Mouse (Mus musculus) thymus, postnatal 36 days (tissue): Measurements from ENCODE around the gene Tmem178.
A peak's percentile ranks its signal among the peaks of the same experiment; 100 is the strongest.
"Not testable (repeated sequence)": the region's sequence is repeated elsewhere in the genome, so short reads cannot be mapped to it uniquely, and the experiment has no call there.

Experiments used
- DNase-seq, 2 experiments: peaks; one replicate each; pipeline ENCODE4 v3.0.0; 2022; ENCODE audit warnings: mixed read lengths in 2 of 2

Gene Tmem178

DNA sequence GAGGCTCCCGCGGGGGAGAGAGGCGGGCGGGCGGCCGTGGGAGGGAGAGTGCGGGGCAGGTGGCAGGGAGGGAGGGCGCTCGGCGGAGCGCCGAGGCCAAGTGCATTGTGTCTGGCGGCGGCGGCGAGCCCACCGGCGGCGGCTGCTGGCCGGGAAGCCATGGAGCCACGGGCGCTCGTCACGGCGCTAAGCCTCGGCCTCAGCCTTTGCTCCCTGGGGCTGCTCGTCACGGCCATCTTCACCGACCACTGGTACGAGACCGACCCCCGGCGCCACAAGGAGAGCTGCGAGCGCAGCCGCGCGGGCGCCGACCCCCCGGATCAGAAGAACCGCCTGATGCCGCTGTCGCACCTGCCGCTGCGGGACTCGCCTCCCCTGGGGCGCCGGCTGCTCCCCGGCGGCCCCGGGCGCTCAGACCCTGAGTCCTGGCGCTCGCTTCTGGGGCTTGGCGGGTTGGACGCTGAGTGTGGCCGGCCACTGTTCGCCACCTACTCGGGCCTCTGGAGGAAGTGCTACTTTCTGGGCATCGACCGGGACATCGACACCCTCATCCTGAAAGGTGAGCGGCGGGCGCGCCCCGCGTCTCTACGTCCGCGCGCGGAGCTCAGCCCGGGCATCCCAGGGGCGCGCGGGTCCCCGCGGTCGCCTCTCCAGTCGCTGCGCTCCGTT, at the start of gene Tmem178:
Gene Tmem178, plus strand, starts transcription at position 103 of the 669 bp plus-strand sequence.
- DNase-seq = peak; percentile 4 to 8

DNA sequence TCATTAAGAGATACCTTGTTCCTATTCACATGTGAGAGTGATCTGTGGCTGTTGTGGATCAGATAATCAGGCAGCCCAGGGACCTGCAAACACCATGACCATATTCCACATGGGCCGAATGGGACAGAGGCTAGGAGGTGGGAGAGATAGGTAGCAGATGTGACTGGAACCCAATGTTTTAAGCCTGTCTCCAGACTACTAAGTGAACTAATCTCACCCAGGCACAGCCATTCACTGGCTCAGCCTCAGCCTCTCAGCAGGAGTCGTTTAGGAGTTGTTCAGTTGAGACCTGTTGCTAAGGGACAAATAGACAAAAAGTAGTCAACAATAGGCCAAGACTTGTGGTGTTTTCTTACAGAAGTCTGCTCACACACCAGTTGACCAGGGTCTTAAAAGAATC, 48.0 kb upstream of the Tmem178 start:
- DNase-seq = no peak

DNA sequence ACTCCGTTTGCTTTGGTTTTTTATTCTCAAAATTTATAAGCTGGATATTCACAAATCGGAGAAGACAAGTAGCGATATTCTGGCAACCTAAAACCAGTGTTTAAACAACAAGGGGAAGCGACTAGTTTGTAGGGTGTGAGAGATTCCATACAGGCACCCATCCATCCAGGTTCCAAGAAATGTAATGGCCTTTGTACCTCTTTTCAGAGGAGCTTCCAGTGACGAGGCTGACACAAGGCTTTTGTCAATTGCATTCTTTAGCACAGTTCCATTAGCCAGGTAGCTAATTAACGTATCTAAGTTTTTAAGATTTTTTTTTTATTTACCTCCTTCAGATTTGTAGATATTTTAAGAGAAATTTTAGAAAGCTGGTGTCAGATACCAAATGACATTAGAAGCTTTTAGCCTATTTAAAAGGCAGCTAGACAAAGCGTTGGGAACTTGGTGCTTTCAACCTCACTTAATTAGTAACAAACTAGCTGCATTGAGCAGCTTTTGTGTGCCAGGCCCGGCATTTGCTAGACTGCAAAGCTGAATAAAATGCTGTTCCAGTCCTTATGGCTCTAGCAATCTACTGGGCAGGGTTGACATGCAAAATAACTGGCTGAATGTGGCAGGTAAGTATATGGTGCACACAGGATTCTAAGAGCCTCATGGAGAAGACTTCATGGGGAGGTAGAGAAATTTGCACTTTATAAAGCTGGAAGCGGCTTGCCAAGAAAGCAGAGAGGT, 46.6 kb upstream of the Tmem178 start:
- no peak for DNase-seq

DNA sequence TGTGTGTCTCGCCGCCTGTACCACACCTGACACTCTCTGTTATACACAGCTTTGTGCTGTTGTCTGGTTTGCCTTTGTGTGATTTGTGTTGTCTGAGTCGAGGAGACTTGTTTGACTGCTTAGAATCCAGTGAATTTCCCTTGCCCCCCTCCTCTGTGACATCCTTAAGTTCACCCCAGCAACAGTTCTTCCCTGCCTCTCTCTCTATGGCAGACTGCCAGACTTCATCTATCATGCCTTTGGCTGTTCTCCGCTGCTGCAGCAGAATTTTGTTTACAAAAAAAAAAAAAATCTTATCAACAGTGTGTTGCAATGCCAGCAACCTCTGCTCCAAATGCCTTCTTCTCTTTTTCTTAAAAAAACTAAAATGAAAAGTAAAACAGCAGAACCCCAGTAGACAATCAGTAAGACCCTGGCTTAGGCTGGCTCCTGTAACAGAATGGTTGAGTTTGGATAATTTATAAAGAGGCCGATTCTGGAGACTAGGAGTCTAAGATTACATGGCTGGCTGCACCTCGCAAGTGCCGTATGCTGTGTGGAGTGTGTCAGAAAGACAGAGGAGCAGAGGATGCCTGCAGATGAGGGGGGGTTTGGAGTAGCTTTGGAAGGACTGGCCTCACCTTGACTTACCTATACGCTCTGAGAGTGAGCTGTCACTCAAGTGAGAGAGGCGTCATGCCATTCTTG, 44.8 kb upstream of the Tmem178 start:
- DNase-seq = no peak

DNA sequence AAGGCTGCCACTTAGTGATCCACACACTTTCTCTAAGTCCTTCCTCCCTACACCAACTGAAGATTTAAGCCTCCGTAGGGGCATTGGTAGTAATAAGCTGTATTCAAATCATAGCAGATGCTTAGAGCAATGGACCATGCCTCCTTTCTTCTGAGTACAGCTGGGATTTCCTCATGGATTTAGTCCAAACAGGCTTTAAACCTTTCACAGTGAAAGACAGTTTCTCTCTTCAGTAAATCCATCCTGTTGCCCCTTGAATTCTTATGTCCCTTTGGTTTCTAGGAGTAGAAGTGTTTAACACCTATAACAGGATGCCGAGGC, 44.3 kb upstream of the Tmem178 start:
- no peak for DNase-seq

DNA sequence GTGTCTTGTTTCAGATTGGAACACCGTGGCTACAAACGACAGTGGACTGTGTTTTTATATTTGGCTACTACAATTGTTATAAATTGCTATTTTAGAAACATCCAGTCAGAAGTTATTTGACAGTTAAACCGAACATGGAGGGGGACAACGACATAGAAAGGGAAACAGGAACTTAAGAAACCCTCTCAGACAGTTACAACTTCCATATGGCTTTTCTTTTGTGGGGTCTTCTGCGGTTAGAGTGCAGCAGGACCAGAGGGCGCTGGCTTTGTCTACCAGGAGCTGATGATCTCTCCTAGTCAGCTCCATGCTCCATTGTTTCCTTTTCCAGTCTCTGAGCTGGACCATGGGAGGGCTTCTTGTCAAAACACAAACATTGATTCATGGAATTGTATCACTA, 42.5 kb upstream of the Tmem178 start:
- DNase-seq = no peak

DNA sequence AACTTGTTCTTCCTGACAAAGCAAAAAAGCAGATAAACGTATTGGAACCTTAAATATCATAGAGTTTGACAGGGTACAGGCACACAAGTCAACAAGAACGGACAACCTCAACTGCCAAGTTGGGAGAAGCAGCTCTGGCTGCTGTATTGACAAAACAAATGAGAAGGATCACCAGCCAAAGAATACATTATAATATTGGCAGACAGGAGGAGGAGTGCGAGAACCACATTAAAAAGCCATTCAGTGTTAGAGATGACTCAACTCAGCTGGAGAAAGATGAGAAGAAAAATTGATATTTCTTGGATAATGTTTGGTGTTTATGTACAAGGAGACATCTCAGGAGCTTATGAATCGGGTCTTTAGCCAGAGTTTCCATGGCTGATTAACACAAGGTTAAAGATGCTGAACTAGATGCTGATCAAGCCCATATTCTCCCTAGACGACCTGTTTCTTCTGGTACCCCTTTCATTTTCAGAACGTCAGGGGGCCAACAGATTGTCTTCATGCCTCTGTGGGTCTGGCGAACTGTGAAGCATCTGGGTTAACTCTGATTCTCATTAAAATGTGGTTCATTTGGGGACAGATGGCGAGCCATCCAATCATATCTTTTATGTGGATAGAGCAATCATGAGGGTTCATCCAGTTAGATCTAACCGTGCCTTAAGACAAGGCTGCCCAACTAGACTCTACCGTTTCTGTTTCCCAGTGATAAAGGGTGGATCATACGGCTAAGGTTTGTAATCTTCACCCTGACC, 41.1 kb upstream of the Tmem178 start:
- DNase-seq = no peak

DNA sequence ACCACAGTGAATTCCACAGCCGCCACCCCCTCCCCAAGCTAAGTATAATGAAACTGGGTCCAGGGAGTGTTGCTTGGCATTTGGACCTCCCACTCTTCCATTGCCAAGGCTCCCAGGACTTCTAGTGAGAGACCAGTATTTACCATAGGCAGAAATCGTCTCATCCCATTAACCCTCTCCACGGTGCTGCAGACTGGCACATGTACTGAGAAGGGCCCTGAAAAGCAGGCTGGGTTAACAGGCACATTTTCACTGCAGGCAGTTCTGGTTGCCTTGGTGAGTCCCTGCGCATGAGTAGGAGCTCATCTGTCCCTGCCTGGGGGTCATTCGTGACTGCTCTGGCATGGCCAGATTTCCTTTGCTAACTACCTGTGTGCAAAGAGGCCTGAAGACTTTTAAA, 40.4 kb upstream of the Tmem178 start:
- DNase-seq = no peak

DNA sequence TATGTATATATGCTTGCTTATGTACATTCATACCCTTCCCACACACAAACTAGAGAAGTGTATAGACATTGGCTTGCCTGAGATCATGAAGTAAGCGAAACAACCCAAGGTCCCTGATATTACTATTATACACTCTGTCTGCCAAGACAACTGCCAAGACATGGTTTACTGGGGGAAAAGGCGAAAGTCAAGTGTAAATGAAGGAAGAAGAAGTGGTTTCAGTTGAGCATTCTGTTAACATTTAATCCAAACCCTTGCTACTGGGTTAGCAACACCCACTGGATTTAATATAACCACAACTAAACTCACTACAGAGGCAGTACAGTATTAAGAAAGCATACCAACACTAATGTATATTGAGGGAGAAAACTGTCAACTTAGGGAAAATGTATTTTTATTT, 28.8 kb upstream of the Tmem178 start:
- DNase-seq = no peak

DNA sequence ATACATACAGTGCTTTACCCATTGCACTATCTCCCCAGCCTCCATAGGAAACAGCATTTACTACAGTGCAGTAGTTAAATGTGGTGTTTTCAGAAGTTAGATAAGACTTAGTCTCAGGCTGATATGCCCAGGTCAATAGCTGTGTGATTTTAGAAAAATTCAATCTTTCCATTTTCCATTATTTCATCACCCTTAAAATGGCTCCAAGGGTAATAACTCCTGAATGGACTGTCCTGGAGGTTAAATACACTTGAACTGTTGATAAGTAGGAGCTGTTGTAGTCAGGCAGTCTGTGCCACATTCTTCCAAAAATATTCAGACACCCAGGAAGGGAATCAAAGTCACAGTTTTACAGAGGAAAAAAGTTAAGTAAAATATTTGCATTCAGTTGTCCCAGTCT, 25.2 kb upstream of the Tmem178 start:
- DNase-seq = no peak

DNA sequence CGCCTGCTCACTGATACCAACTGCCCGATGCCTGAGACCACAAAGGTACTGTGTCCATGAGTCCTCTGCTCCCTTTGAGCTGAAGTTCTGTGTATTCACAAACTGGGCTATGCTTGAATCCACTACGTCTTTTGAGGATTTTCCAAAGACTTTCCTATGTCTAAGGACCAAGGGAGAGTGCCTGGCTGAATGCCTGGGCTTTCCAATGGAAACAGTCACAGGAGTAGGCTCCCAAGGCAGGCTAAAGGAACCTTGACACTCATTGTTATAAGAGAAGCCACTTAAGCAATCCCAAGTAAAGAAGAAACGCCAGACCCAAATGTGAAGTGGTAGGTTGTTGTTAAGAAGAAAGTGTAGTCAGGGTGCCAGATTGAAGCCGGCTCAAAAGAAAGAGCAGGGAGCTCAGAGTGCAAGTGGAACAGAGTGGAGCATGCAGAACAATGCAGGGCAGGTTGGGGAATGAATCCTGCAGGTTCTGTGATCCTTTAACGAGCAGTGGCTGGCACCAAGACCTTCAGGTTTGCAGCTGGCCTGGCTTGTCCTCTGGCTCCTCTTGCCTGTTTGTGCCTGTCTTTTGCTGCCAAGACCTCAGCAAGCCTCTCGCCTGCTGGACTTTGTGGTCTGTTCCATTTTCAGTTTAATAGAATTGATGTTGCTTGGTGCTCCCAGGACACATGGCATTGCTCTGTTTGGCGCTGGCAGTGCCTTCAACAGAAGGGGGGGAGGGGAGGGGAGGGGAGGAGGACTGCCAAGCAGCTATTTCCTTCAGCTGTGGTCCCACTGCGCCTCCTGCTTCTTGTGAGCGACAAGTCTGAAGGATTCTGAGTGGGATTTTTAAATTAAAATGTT, 22.9 kb upstream of the Tmem178 start:
- DNase-seq = no peak

DNA sequence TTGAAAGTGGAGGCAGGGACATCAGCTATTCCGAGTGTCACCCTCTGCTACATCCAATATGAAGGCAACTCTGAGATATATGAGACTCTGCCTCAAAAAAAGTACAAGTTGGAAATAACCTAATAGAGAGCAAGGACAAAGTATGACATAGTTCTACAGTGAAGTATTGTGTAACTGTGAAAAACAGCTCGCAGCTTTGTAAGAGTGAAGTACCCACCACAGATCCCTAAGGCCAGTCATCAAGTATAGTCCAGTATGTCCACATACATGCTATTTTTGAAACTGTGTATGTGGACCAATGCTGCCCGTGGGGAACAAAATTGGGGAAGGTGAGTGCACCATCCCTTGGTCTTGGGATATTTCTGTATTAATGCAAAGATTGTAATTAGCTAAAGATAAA, 18.9 kb upstream of the Tmem178 start:
- no peak for DNase-seq

DNA sequence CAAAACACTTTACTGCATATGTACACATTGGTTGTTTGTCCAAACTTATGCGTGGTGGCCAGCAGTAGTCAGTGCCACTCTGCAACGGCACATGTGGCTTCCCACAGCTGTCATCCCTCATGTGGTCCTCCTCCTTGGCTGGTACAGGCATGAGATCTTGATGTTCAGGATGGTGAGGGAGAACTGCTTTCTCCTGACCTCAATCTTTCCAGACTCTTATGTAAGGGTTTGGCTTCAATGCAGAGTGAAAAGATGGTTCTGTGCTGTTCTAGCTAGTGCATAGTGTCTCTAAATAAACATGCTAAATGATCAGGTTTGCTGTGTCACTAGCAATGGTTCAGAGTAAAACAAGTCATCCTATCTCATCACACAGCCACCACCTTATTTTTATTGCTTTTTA, 17.3 kb upstream of the Tmem178 start:
- no peak for DNase-seq

DNA sequence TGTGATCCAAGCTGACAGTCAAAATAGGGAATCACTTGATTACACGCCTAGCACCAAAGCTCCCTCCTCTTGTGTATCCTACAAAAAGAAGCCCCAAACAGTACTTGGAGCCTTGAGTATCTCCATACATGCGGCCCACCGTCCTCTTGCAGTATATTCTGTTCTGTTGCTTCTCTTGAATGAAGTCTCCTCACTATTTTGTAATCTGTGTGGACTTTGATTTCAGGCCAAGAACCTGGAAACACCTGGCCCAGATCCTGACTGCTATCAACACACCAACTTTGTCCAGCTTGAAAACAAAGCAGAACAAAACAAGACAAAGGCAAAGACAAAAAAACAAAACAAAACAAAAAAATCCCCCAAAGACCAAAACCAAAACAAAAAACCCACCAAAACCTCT, 11.7 kb upstream of the Tmem178 start:
- no peak for DNase-seq

DNA sequence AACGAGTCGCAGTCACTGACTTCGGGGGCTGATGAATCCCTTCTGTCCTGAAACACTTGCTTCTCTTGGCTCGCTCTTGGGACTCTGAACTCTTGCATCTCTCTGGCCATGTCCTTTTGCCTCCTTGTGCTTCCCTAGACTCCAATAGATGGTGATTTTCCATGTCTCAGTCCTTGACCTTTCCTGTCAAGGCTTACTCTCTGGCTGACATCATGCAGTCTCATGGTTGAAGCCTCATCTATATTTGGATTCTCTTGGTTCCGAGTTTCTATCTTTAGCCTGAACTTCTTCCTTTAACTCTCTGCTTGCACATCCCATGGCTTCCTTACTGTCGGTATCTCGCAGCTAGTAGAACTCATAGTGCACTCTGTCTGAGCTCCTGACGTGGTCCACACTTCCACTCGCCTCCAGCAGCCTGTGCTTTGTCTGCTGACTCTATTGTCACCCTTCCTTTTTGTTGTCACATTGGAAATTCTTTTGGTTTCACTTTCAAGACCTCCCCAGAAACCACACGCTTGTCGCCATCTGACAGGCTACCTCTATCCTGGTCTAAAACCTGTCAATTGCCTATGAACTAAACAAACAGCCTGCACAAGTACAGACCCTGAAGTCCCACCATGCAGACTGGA, 10.9 kb upstream of the Tmem178 start:
- no peak for DNase-seq

DNA sequence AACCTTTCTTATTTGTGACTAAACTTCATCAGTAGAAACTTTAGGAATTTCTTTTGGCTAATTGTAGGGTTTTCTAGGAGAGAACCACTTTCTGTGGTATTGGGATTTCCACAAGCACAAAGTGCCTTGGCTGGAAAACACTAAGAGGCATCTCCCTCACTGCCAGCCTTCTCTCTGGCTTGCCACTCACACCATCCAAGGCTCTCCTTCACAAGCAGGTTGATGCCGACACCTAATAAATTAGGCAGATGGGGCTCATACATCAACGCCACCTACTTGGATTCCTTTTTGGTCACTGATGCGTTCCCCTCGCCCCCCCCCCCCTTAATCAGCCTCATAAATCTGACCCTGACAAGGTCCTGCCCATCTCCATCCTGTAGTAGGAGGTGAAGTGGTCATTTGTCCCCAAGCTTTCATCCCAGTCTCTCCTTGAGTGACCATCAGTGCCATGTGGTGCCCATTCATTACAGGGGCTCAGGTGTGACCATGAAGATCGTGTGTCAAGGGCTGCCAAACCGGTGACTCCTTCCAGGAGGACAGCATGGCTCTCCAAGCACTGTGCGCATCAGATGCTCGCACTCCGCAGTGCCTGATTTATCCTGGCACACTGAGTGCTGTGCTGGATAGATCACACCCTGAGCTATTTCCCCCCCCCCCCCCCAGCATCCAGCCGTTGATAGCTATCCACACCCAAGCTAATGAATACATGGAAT, 8.5 kb upstream of the Tmem178 start:
- no peak for DNase-seq

DNA sequence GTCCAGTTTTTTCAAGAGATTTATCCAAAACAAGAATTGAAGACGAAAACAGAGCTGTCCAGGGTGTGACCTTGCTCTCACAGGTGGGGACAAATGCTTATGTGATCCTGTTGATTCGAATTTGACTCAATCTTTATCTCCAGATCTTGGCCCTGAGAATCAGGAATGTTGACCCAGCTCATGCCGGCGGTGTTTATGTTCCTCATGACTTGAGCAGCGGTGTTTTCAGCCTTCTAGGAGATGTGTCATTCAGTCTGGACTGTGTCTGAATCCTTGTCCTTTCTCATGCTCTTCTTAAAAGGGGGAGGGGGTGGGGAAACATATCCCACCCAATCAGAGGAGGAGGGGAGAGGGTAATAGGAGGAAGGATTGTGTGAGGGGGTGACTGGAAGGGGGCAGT, 7.9 kb upstream of the Tmem178 start:
- no peak for DNase-seq

DNA sequence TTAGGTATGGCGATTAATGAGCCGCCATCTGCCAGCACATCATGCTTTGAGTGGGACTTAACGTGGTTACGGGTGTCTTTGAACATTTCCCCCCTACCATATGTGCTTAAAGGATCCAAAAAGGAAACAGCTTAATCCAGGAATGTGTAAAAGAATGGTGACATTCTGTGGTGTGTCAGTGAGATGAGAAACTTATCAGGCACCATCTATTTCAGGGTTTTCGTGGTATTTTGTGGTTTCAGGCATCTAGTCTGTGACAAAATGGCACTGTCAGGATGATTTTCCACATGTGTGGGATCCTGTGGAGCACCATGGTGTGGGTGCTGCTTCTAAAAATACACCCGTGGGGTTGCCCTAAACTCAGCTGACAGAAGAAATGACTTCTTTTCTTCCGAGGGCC, 4.6 kb upstream of the Tmem178 start:
- DNase-seq = no peak

DNA sequence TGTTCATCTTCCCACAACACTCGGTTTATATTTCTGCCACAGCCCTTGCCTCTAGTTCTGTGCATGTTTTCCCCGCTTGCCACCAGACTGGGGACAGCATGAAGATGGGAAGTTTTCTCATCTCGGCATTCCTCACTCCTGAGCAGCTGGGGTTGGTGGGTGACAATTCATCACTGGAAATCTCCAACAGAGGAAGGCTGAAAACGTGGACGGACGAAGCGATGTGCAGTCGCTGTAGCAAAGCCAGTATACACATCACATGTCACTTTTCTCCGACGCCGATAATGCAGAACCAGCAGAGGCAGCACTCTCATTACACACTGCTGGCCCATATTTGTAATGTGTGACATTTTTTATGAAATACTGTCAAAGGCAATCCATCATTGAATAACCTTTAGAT, 2.6 kb upstream of the Tmem178 start:
- no peak for DNase-seq

DNA sequence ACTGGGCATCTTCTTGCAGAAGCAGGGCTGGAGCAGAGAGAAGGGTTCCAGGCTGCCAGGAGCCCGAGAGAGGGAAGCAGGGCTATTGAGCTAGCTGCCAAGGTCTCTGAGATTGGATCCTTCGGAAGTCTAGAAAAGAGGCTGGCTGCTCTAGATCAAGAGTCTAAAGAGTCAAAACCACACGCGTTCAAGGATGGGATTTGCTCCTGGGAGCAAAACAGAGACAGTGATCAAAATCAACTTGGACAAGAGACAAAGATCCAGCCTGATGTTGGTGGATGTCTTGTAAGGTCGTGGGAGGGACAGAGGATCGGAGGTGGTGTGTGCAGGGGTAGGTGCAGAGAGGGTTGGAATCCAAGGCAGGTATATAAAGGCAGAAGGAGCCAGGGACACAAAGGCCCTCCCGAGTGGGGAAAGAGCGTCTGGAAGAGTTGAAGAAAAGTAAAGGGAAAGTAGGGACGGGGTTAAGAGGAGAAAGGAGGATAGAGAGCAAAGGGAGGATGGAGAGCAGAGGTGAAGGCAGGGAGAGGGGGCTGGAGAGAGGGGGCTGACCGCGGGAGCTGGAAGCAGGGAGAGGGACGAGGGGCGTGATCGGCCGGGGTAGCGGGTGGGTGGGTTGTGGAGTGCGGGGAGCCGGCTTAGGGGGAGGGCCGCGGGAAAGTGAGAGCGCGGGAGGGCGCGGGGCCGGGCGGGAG, 450 bp upstream of the Tmem178 start:
- no peak for DNase-seq

DNA sequence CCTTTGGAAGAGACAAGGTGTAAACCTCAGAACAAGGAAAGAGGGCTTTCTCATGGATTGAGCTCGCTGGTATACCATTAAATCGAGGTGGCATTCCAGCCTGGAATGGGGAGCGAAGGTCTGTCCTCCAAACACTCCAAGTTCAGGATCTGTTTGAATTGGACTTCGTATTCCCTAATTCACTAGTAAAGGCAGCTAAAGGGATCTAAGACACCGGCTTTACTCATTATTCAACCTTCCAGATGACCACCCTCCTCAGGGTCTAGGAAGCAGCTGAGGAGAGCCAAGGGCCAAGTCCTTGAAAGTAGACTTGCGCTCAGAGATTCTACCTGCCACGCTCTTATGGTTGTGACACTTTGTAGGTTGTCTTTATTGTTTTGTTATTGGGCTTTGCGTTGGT, 1.1 kb downstream of the Tmem178 start:
- not testable (repeated sequence) for DNase-seq
